Mouse (Mus musculus): ENCODE results near the gene Ube4a. TPM values are rescaled to one million over a fixed set of nuclear protein-coding genes. Genes with fewer than 3 reads are reported as not detected.

The Ube4a gene
- polyA plus RNA-seq, 1 experiment: 9.5 TPM

DNA sequence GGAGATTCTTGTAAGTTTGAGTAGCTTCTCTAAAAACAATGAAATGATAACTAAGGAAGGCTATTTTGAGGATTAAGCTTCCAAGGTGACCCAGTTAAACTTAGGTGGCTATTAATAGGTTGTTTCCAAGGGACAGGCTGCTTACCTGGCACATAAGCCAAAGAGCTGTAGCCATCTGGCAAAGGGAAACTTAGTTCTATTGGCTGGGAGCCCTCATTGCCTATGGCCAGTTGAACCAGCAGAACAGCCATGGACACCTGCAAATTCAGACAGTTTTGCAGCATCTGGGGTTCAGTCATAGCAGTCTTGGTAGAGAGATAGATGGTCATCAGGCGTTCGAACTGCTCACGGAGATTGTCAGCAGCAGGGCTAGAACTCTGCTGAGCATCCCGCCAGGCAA lies 23.0 kb downstream of the Ube4a start:
- WGBS: 96% methylated on average over 4 of the region's 4 CpGs
- DNase-seq (ENCODE audit: low read depth in 1 of 2, low spot score in 2 of 2): no peak
- Histone ChIP-seq H3K4me3 (ENCODE audit: extremely low read depth, insufficient read depth, insufficient read length) (no peak overlapping the region), H3K36me3 (ENCODE audit: control insufficient read depth, insufficient read depth, low read length) (peaks cover 37% of the 10 kb centered on the region), H3K4me1 (ENCODE audit: control insufficient read depth, insufficient read depth, insufficient read length) (no peaks in the 10 kb centered on the region), H3K27ac (ENCODE audit: insufficient read depth, low read length) (no peak overlapping the region), H3K27me3 (ENCODE audit: control insufficient read depth, insufficient read depth, low read length) (no peaks in the 10 kb centered on the region)
- TF ChIP-seq CTCF (IDR thresholded peaks at IDR 0.05; ENCODE audit: extremely low read depth, insufficient read depth, insufficient read length, insufficient replicate concordance) (no peak), POLR2A (IDR thresholded peaks at IDR 0.05; ENCODE audit: low read depth, low read length) (no peak)

DNA sequence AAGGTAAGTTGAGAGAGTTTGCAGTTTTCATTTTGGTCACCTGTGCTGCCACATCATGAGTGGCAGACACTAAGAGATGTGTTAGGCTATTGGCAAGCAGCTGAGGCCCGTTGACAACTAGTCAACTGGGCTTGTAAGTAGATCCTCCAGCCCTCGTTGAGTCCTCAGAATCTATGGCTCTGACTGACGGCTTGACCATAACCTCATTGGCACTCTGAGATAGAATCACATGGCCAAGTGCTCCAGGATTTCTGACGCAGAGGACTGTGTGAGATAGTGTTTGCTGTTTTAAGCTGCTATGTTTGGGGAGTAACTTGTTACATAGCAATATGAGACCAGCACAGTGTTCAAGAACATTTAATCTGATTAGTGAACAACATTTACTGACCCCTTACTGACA lies 23.6 kb downstream of the Ube4a start:
- no peak for TF ChIP-seq CTCF (IDR thresholded peaks at IDR 0.05; ENCODE audit: extremely low read depth, insufficient read depth, insufficient read length, insufficient replicate concordance)
- TF ChIP-seq POLR2A (IDR thresholded peaks at IDR 0.05; ENCODE audit: low read depth, low read length): no peak
- Histone ChIP-seq H3K4me3 (ENCODE audit: extremely low read depth, insufficient read depth, insufficient read length) (no peak overlapping the region), H3K4me1 (ENCODE audit: control insufficient read depth, insufficient read depth, insufficient read length) (no peaks in the 10 kb centered on the region), H3K27me3 (ENCODE audit: control insufficient read depth, insufficient read depth, low read length) (no peaks in the 10 kb centered on the region), H3K27ac (ENCODE audit: insufficient read depth, low read length) (no peak overlapping the region), H3K36me3 (ENCODE audit: control insufficient read depth, insufficient read depth, low read length) (peaks cover 38% of the 10 kb centered on the region)
- WGBS: 91% methylated on average over 4 of the region's 4 CpGs
- no peak for DNase-seq (ENCODE audit: low read depth in 1 of 2, low spot score in 2 of 2)

DNA sequence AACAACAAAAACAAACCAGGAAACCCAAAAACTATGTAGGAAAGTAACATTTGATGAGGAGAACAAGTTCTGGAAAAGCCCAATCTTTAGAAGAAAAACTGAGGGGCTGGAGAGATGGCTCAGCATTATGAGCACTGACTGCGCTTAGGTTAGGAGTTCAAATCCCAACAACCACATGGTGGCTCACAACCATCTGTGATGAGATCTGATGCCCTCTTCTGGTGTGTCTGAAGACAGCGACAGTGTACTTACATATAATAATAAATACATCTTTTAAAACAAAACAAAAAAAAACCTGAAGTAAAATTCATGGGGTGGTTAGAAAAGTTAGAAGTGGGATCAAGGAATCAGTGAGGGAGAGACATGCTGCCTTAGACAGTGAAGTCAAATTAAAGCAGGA lies 43.9 kb downstream of the Ube4a start:
- WGBS: 75% methylated on average over 2 of the region's 2 CpGs
- Histone ChIP-seq H3K4me3 (ENCODE audit: extremely low read depth, insufficient read depth, insufficient read length) (no peak overlapping the region), H3K4me1 (ENCODE audit: control insufficient read depth, insufficient read depth, insufficient read length) (no peaks in the 10 kb centered on the region), H3K27ac (ENCODE audit: insufficient read depth, low read length) (no peak overlapping the region), H3K27me3 (ENCODE audit: control insufficient read depth, insufficient read depth, low read length) (no peaks in the 10 kb centered on the region), H3K36me3 (ENCODE audit: control insufficient read depth, insufficient read depth, low read length) (peaks cover 2% of the 10 kb centered on the region)
- TF ChIP-seq CTCF (IDR thresholded peaks at IDR 0.05; ENCODE audit: extremely low read depth, insufficient read depth, insufficient read length, insufficient replicate concordance): no peak
- no peak for TF ChIP-seq POLR2A (IDR thresholded peaks at IDR 0.05; ENCODE audit: low read depth, low read length)
- DNase-seq (ENCODE audit: low read depth in 1 of 2, low spot score in 2 of 2): no peak

DNA sequence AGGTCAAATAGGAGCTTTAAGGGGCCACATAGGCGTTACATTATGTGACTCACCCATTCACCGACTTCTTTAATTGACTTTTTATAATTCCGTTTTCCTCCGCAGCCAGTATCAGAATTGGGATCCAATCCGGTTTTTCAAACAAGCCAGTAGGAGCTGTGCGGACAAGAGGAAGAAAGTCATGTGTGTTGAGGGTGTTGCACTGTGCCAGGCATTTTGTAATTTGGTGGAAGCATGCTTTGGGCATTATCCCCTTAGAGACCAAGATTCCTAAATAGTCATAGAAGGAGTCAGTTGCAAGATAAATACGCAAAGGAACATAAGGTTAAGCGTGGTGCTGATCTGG lies 44.3 kb downstream of the Ube4a start:
- H3K4me3 ChIP-seq (ENCODE audit: extremely low read depth, insufficient read depth, insufficient read length): peak overlapping the region; percentile 73
- H3K4me1 ChIP-seq (ENCODE audit: control insufficient read depth, insufficient read depth, insufficient read length): no peaks in the 10 kb centered on the region
- H3K27ac ChIP-seq (ENCODE audit: insufficient read depth, low read length): peak overlapping the region; percentile 67; the same call in 1 of the 2 replicates
- H3K27me3 ChIP-seq (ENCODE audit: control insufficient read depth, insufficient read depth, low read length): no peaks in the 10 kb centered on the region
- no peak for DNase-seq (ENCODE audit: low read depth in 1 of 2, low spot score in 2 of 2)
- WGBS: 2% methylated on average over 8 of the region's 8 CpGs
- TF ChIP-seq POLR2A (IDR thresholded peaks at IDR 0.05; ENCODE audit: low read depth, low read length): no peak
- TF ChIP-seq CTCF (IDR thresholded peaks at IDR 0.05; ENCODE audit: extremely low read depth, insufficient read depth, insufficient read length, insufficient replicate concordance): no peak
- peaks cover 2% of the 10 kb centered on the region for H3K36me3 ChIP-seq (ENCODE audit: control insufficient read depth, insufficient read depth, low read length)

DNA sequence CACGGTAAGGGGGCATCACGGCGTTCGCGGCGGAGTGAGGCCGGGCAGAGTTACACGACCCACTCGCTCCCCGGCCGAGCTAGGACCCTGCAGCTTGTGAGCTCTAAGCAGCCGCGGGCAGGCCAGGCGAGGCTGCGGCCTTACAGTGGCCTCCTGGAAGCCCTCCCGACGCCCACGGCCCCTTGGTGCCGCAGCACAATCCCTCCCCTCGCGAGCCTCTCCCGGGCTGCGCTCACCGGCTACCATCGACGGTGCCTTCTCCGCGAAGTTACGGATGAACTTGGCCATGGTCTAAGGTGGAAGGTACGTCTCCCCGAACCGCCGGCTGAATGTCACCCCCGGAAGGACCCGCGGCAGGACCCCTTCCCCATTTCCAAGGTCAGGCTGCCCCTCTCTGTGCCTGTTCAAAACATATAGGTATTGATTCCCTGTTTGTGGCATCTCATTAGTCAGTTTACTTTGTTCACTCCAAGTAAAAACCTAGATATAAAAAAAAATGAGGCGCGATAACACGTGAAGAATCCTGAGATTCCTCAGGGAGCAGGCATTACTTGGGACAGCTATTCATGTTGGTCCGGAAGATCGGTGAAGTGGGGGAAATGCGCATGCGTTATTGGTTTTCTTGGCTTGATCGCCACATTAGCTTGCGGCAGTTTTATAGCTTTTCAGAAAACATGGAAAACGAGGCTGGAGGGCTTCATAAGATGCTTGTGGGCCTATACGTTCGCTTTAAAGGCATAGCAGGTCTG lies 44.9 kb downstream of the Ube4a start, which contains the start of gene Atp5l:
Atp5l (minus strand) TSS at position 369 of the 749 bp plus-strand sequence.
- H3K27ac ChIP-seq (ENCODE audit: insufficient read depth, low read length): peak within 1 kb of the TSS; percentile 67
- no peaks in the 10 kb centered on the region for H3K4me1 ChIP-seq (ENCODE audit: control insufficient read depth, insufficient read depth, insufficient read length)
- TF ChIP-seq POLR2A (IDR thresholded peaks at IDR 0.05; ENCODE audit: low read depth, low read length): peak; percentile 33; the same call in 1 of the 2 replicates
- no peak for TF ChIP-seq CTCF (IDR thresholded peaks at IDR 0.05; ENCODE audit: extremely low read depth, insufficient read depth, insufficient read length, insufficient replicate concordance)
- under 1% methylated on average over 48 of the region's 48 CpGs for WGBS
- H3K36me3 ChIP-seq (ENCODE audit: control insufficient read depth, insufficient read depth, low read length): no peaks in the 10 kb centered on the region; the same call in 1 of the 2 replicates
- no peaks in the 10 kb centered on the region for H3K27me3 ChIP-seq (ENCODE audit: control insufficient read depth, insufficient read depth, low read length)
- peak within 1 kb of the TSS; percentile 73 for H3K4me3 ChIP-seq (ENCODE audit: extremely low read depth, insufficient read depth, insufficient read length)
- DNase-seq (ENCODE audit: low read depth in 1 of 2, low spot score in 2 of 2): peak; percentile 80 to 84

DNA sequence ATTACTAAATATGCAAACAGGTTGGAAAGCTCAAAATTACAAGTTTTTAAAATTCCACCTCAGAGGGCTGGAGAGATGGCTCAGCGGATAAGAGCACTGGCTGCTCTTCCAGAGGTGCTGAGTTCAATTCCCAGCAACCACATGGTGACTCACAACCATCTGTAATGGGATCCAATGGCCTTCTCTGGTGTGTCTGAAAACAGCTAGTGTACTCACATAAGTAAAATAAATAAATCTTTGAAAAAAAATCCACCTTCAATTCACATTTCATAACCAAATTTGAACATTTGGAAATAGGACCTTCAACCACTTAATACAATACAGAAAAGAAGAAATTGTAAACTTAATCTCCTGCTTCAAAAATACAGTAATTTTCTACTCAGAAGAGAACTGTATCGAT lies 45.8 kb downstream of the Ube4a start:
- Histone ChIP-seq H3K4me3 (ENCODE audit: extremely low read depth, insufficient read depth, insufficient read length) (peak overlapping the region; percentile 70), H3K27me3 (ENCODE audit: control insufficient read depth, insufficient read depth, low read length) (no peaks in the 10 kb centered on the region), H3K36me3 (ENCODE audit: control insufficient read depth, insufficient read depth, low read length) (no peaks in the 10 kb centered on the region), H3K27ac (ENCODE audit: insufficient read depth, low read length) (no peak overlapping the region), H3K4me1 (ENCODE audit: control insufficient read depth, insufficient read depth, insufficient read length) (no peaks in the 10 kb centered on the region)
- TF ChIP-seq CTCF (IDR thresholded peaks at IDR 0.05; ENCODE audit: extremely low read depth, insufficient read depth, insufficient read length, insufficient replicate concordance) (no peak), POLR2A (IDR thresholded peaks at IDR 0.05; ENCODE audit: low read depth, low read length) (no peak)
- no peak for DNase-seq (ENCODE audit: low read depth in 1 of 2, low spot score in 2 of 2)
- 38% methylated on average over 2 of the region's 2 CpGs for WGBS

DNA sequence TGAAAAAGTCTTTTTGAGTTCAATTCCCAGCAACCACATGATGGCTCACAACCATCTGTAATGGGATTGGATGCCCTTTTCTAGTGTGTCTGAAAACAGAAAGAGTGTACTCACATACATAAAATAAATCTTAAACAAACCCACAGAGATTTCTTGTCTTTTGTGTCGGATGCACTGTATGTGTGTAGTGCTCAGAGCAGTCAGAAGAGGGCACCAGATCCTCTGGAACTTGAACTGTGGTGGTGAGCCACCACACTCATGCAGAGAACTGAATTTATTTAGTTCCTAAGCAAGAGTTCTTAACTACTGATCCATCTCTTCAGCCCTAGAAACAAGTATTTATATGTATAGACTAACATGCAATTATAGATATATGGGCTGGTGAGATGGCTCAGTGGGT lies 49.2 kb downstream of the Ube4a start:
- peak; percentile 44 to 50 for DNase-seq (ENCODE audit: low read depth in 1 of 2, low spot score in 2 of 2)
- no peaks in the 10 kb centered on the region for H3K4me1 ChIP-seq (ENCODE audit: control insufficient read depth, insufficient read depth, insufficient read length)
- WGBS: 21% methylated on average over 1 of the region's 1 CpGs
- H3K27me3 ChIP-seq (ENCODE audit: control insufficient read depth, insufficient read depth, low read length): no peaks in the 10 kb centered on the region
- peaks cover 8% of the 10 kb centered on the region; the same call in 1 of the 2 replicates for H3K36me3 ChIP-seq (ENCODE audit: control insufficient read depth, insufficient read depth, low read length)
- no peak overlapping the region for H3K4me3 ChIP-seq (ENCODE audit: extremely low read depth, insufficient read depth, insufficient read length)
- peak; percentile 30; the same call in 1 of the 2 replicates for TF ChIP-seq CTCF (IDR thresholded peaks at IDR 0.05; ENCODE audit: extremely low read depth, insufficient read depth, insufficient read length, insufficient replicate concordance)
- no peak for TF ChIP-seq POLR2A (IDR thresholded peaks at IDR 0.05; ENCODE audit: low read depth, low read length)
- H3K27ac ChIP-seq (ENCODE audit: insufficient read depth, low read length): no peak overlapping the region
